Mouse (Mus musculus) liver, embryonic 16.5 days (tissue): ENCODE measurements around the gene Slc39a1. TPM values are rescaled to one million over a fixed set of nuclear protein-coding genes. Genes with fewer than 3 reads are reported as not detected.

ENCODE experiments used
- ATAC-seq: fragments of 200-750 bp; cut with Nextera tagmentation; 2 replicates; pipeline ENCODE4 v1.8.0; 2017; ENCODE audit warnings: low read depth, mild to moderate bottlenecking, moderate number of reproducible peaks, moderate library complexity
- H3K27ac ChIP-seq: fragments of 300-500 bp; sonication (generic); 2 replicates; pipeline ENCODE4 v1.5.1; 2014; ENCODE audit warnings: mild to moderate bottlenecking, low read length
- H3K27me3 ChIP-seq: fragments of 300-500 bp; sonication (generic); 2 replicates; pipeline ENCODE4 v1.6.1; 2014; ENCODE audit warnings: low read depth, low read length, mixed read lengths; ENCODE audit not compliant: control insufficient read depth, insufficient read depth
- H3K36me3 ChIP-seq: fragments of 300-500 bp; sonication (generic); 2 replicates; pipeline ENCODE4 v1.6.1; 2014; ENCODE audit warnings: mild to moderate bottlenecking; ENCODE audit not compliant: control insufficient read depth, insufficient read depth
- H3K4me1 ChIP-seq: fragments of 300-500 bp; sonication (generic); 2 replicates; pipeline ENCODE4 v1.6.1; 2014; ENCODE audit warnings: low read depth, low read length, mixed read lengths; ENCODE audit not compliant: control insufficient read depth
- H3K4me2 ChIP-seq: fragments of 300-500 bp; sonication (generic); 2 replicates; pipeline ENCODE4 v1.6.1; 2014; ENCODE audit warnings: low read depth, low read length, mixed read lengths
- H3K4me3 ChIP-seq: fragments of 300-500 bp; sonication (generic); 2 replicates; pipeline ENCODE4 v1.5.1; 2014; ENCODE audit warnings: low read depth, mild to moderate bottlenecking, low read length
- H3K9ac ChIP-seq: fragments of 300-500 bp; sonication (generic); 2 replicates; pipeline ENCODE4 v1.6.1; 2014; ENCODE audit warnings: low read depth, low read length
- H3K9me3 ChIP-seq: fragments of 300-500 bp; sonication (generic); replicated peaks from 2 replicates; pipeline ENCODE4 v1.6.1; 2016; ENCODE audit warnings: low read length; ENCODE audit not compliant: control insufficient read depth
- WGBS: fragments of 180-500 bp; shearing (Covaris S2); extraction: QIAGEN DNeasy Blood & Tissue Kit; methylation state at CpG from one replicate; pipeline ENCODE4 v1.1.7; 2014; ENCODE audit not compliant: insufficient replicate concordance; 5-methylcytosine and 5-hydroxymethylcytosine counted together
- microRNA-seq: library from miRNA; unstranded; fragments of <30 nt; microRNA quantifications from one replicate; pipeline ENCODE4, GENCODE M21; 2016
- polyA plus RNA-seq: library from polyadenylated mRNA; unstranded; fragments of >200 nt; fragmentation: Nextera tagmentation; extraction: Ambion mirVana; gene quantifications from 2 replicates; pipeline ENCODE4 v1.2.1, GENCODE M21; 2015

Gene Slc39a1
- polyA plus RNA-seq, 1 experiment from 2014 or later: 33.5 TPM

GRCm38 (mm10) chr3:90294064-90294440 lies 46.1 kb downstream of the Slc39a1 start:
- no peaks in the 10 kb centered on the region for H3K9me3 ChIP-seq
- peak overlapping the region; percentile 93 for H3K4me3 ChIP-seq
- no peaks in the 10 kb centered on the region for H3K27me3 ChIP-seq
- WGBS: 7% methylated on average over 11 of the region's 11 CpGs
- peak overlapping the region; percentile 97 for H3K27ac ChIP-seq
- peak overlapping the region; percentile 95 for H3K9ac ChIP-seq
- no peak for ATAC-seq
- peak overlapping the region; percentile 81 for H3K4me2 ChIP-seq
- no peaks in the 10 kb centered on the region for H3K36me3 ChIP-seq
- H3K4me1 ChIP-seq: peaks cover 27% of the 10 kb centered on the region

- Histone ChIP-seq H3K36me3 (no peaks in the 10 kb centered on the region), H3K9ac (peak overlapping the region; percentile 95; the same call in 1 of the 2 replicates), H3K27me3 (no peaks in the 10 kb centered on the region), H3K4me3 (peak overlapping the region; percentile 93), H3K4me1 (peaks cover 27% of the 10 kb centered on the region), H3K4me2 (peak overlapping the region; percentile 81), H3K9me3 (no peaks in the 10 kb centered on the region), H3K27ac (peak overlapping the region; percentile 97)
- ATAC-seq: no peak
- WGBS: 32% methylated on average over 2 of the region's 2 CpGs
These were observed 46.7 kb downstream of the Slc39a1 start for GRCm38 (mm10) chr3:90294651-90295050.

Small RNA genes within 50 kb of the gene (microRNA-seq; reads per million reads assigned to microRNA genes)
- gene Mir7012: not detected

Other genes starting within 250 kb of the Slc39a1 start
- gene Hax1, start 249.4 kb upstream of the Slc39a1 start, polyA plus RNA-seq: 121 and 123 TPM in 2 replicates
- 76.1 and 76.3 TPM in 2 replicates for gene 4933434E20Rik, start 196.5 kb upstream of the Slc39a1 start, polyA plus RNA-seq
- 57.4 and 64.4 TPM in 2 replicates for gene Ubap2l, start 195.5 kb upstream of the Slc39a1 start, polyA plus RNA-seq
- 162 and 169 TPM in 2 replicates for gene Tpm3, start 175.5 kb upstream of the Slc39a1 start, polyA plus RNA-seq
- 0.04 and 0.06 TPM in 2 replicates for gene Nup210l, start 144.0 kb upstream of the Slc39a1 start, polyA plus RNA-seq
- 555 and 627 TPM in 2 replicates for gene Rps27, start 34.5 kb upstream of the Slc39a1 start, polyA plus RNA-seq
- 3.8 and 4.1 TPM in 2 replicates for gene Rab13, start 34.5 kb upstream of the Slc39a1 start, polyA plus RNA-seq
- gene Jtb, start 16.6 kb upstream of the Slc39a1 start, polyA plus RNA-seq: 35.7 and 37.7 TPM in 2 replicates
- 0.35 and 0.41 TPM in 2 replicates for gene Creb3l4, start 4.7 kb upstream of the Slc39a1 start, polyA plus RNA-seq
- gene Crtc2, start 6.0 kb downstream of the Slc39a1 start, polyA plus RNA-seq: 5.2 and 6.9 TPM in 2 replicates
- gene Dennd4b, start 17.0 kb downstream of the Slc39a1 start, polyA plus RNA-seq: 2.3 and 2.8 TPM in 2 replicates
- 3.2 and 3.9 TPM in 2 replicates for gene Gatad2b, start 45.0 kb downstream of the Slc39a1 start, polyA plus RNA-seq
- 1.1 and 1.5 TPM in 2 replicates for gene Slc27a3, start 141.8 kb downstream of the Slc39a1 start, polyA plus RNA-seq
- 6.7 and 7.2 TPM in 2 replicates for gene Ints3, start 185.4 kb downstream of the Slc39a1 start, polyA plus RNA-seq
- 4.1 and 4.3 TPM in 2 replicates for gene Npr1, start 217.7 kb downstream of the Slc39a1 start, polyA plus RNA-seq
- 44.8 and 48.7 TPM in 2 replicates for gene Ilf2, start 228.0 kb downstream of the Slc39a1 start, polyA plus RNA-seq
- gene Snapin, start 242.9 kb downstream of the Slc39a1 start, polyA plus RNA-seq: 17.8 and 18.2 TPM in 2 replicates